Mouse (Mus musculus): ENCODE measurements around the gene Pigv. TPM values are rescaled to one million over a fixed set of nuclear protein-coding genes. Genes with fewer than 3 reads are reported as not detected.
"Not testable (repeated sequence)": the region's sequence is repeated elsewhere in the genome, so short reads cannot be mapped to it uniquely, and the experiment has no call there.

Pigv gene
- polyA plus RNA-seq, 1 experiment from 2014 or later = 14.6 TPM

DNA sequence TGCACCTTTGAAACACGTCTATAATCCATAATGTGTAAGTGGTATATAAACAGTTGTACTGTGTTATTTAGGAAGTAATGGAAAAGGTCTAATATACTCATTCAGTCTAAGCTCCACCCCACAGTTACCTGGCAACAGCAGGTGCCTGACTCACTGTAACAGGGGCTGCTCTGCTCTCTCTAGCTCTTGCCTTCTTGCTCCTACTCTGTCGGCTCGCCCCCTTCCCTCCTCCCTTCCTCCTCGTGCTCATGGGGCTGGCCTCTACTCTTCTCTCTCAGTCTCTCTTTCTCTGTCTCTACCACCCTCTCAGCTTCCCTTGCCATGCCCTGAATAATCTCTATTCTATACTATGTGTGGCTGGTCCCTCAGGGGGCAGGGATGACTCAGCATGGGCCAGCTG lies 15.4 kb downstream of the Pigv start:
- no peak overlapping the region for H3K4me2 ChIP-seq
- H3K9me3 ChIP-seq = no peaks in the 10 kb centered on the region
- WGBS = 26% methylated on average over 4 of the region's 4 CpGs
- H3K9ac ChIP-seq = no peak overlapping the region
- no peak for ATAC-seq (ENCODE audit: insufficient number of reproducible peaks, low FRiP score, low TSS enrichment, low read depth)
- H3K4me1 ChIP-seq = peaks cover 36% of the 10 kb centered on the region
- no peak overlapping the region for H3K4me3 ChIP-seq
- H3K27ac ChIP-seq = no peak overlapping the region
- H3K27me3 ChIP-seq = no peaks in the 10 kb centered on the region
- H3K36me3 ChIP-seq = peaks cover 3% of the 10 kb centered on the region; the same call in 1 of the 2 replicates

DNA sequence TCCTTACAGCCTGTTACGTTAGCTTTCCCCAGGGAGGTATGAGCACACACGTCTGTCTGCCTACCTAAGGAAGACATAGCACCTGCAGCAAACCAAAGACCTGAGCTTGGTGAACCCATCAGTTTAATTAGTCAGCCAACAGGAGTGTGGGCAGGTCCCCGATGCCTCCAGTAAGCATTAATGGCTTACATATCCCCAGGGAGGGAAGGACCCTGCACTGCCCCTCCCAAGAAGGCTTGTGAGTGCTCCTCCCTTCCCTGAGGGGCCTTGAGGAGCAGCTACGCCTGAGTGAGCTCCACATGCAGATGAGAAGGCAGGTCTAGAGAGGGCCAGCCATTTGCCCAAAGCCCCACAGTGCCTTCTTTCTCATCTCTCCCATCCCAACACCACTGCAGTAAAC lies 16.2 kb downstream of the Pigv start:
- ATAC-seq (ENCODE audit: insufficient number of reproducible peaks, low FRiP score, low TSS enrichment, low read depth) = no peak
- H3K9ac ChIP-seq = no peak overlapping the region
- WGBS = 41% methylated on average over 4 of the region's 4 CpGs

DNA sequence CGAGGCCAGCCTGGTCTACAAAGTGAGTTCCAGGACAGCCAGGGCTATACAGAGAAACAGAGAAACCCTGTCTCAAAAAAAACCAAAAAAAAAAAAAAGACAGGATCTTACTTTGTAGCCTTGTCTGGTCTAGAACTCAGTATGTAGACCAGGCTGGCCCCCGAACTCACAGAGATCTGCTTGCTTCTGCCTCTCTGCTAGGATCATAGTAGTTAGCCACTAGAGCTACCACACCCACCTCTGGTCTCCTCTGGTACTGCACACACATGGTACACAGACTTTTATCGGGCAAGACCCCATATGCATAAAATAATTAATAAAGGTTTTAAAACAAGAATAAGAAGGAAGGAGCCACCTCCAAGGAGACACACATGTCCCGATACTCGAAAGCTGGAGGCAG lies 18.4 kb downstream of the Pigv start:
- H3K9me3 ChIP-seq; H3K4me2 ChIP-seq; H3K27ac ChIP-seq; H3K9ac ChIP-seq; H3K4me3 ChIP-seq; H3K27me3 ChIP-seq; H3K36me3 ChIP-seq; ATAC-seq (ENCODE audit: insufficient number of reproducible peaks, low FRiP score, low TSS enrichment, low read depth): not testable (repeated sequence)
- H3K4me1 ChIP-seq = peaks cover 16% of the 10 kb centered on the region
- WGBS = 90% methylated on average over 5 of the region's 5 CpGs

More for the DNA sequence above, 16.2 kb downstream of the Pigv start:
- Histone ChIP-seq H3K9me3 (no peaks in the 10 kb centered on the region), H3K4me2 (no peak overlapping the region), H3K27ac (no peak overlapping the region), H3K4me1 (peaks cover 36% of the 10 kb centered on the region), H3K4me3 (no peak overlapping the region), H3K36me3 (no peaks in the 10 kb centered on the region), H3K27me3 (no peaks in the 10 kb centered on the region)

DNA sequence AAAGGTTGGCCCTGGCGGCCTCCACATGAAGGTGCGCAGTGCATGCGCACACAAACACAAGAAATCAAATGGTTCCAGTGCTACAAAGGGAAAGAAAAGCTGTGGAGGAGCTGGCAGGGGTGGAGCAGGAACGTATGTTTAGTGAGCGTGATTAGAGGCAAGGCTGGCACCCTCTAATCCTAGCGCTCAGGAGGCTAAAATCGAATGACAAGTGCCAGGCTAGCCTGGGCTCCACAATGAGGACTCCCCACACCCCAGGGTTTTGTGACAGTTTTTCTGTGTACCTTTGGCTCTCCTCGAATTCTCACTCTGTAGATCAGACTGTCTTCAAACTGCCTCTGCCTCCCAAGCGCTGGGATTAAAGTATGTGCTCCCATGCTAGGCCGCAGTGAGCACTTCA lies 19.7 kb downstream of the Pigv start:
- no peak overlapping the region for H3K4me3 ChIP-seq
- H3K27ac ChIP-seq = no peak overlapping the region
- no peak for ATAC-seq (ENCODE audit: insufficient number of reproducible peaks, low FRiP score, low TSS enrichment, low read depth)
- no peaks in the 10 kb centered on the region for H3K36me3 ChIP-seq
- H3K9me3 ChIP-seq = no peaks in the 10 kb centered on the region
- 76% methylated on average over 10 of the region's 10 CpGs for WGBS
- H3K4me1 ChIP-seq = peaks cover 5% of the 10 kb centered on the region
- no peaks in the 10 kb centered on the region for H3K27me3 ChIP-seq
- H3K9ac ChIP-seq = no peak overlapping the region
- H3K4me2 ChIP-seq = no peak overlapping the region

DNA sequence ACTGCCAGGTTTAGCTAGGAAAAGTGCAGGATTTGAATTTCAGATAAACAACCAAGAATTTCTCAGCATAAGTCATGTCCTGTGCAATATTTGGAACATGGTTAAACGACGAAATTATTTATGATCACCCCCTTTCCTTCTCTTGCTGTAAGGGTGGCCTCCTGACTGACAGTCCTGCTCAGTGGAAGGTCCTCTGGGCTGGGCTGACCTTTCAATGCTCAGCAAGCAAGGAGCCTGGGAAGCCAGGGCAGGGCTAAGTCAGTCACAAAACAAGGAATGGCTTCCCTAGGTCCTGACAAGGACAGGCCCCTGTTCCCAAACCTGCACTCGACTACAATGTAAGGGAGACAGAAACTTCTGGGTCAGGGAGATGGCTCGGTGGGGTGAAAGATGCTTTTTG lies 20.5 kb downstream of the Pigv start:
- H3K4me1 ChIP-seq = 0 out of 2 replicates have a peak, but pooled peaks cover 4% of the 10 kb centered on the region
- H3K4me2 ChIP-seq = no peak overlapping the region
- no peak overlapping the region for H3K4me3 ChIP-seq
- ATAC-seq (ENCODE audit: insufficient number of reproducible peaks, low FRiP score, low TSS enrichment, low read depth) = no peak
- H3K9me3 ChIP-seq = no peaks in the 10 kb centered on the region
- H3K27ac ChIP-seq = no peak overlapping the region
- no peaks in the 10 kb centered on the region for H3K27me3 ChIP-seq
- H3K36me3 ChIP-seq = no peaks in the 10 kb centered on the region
- 65% methylated on average over 4 of the region's 4 CpGs for WGBS
- no peak overlapping the region for H3K9ac ChIP-seq

DNA sequence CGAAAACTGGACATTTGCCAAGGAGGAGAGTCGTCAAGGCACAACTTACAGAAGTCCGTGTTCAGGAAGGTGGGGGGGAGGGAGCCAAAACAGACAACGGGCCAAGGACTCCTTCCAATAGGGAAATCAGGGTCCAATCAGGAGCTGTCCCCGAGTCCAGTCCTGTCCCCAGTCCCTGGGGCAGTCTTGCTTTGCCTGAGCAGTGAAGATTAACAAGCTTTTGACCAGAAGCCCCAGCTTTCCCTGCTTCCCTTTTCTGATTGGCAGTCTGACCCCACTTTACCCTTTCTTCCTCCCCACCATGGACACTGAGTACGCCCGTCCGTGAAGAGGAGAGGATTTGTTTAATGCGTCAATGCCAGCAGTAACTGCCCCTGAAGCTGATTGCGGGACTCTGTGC lies 21.0 kb downstream of the Pigv start:
- no peak overlapping the region for H3K27ac ChIP-seq
- no peaks in the 10 kb centered on the region for H3K9me3 ChIP-seq
- no peak overlapping the region for H3K4me2 ChIP-seq
- no peak overlapping the region for H3K9ac ChIP-seq
- no peaks in the 10 kb centered on the region for H3K27me3 ChIP-seq
- 49% methylated on average over 10 of the region's 10 CpGs for WGBS
- no peaks in the 10 kb centered on the region for H3K36me3 ChIP-seq
- H3K4me1 ChIP-seq = 0 out of 2 replicates have a peak, but pooled peaks cover 4% of the 10 kb centered on the region
- no peak overlapping the region for H3K4me3 ChIP-seq
- ATAC-seq (ENCODE audit: insufficient number of reproducible peaks, low FRiP score, low TSS enrichment, low read depth) = no peak

DNA sequence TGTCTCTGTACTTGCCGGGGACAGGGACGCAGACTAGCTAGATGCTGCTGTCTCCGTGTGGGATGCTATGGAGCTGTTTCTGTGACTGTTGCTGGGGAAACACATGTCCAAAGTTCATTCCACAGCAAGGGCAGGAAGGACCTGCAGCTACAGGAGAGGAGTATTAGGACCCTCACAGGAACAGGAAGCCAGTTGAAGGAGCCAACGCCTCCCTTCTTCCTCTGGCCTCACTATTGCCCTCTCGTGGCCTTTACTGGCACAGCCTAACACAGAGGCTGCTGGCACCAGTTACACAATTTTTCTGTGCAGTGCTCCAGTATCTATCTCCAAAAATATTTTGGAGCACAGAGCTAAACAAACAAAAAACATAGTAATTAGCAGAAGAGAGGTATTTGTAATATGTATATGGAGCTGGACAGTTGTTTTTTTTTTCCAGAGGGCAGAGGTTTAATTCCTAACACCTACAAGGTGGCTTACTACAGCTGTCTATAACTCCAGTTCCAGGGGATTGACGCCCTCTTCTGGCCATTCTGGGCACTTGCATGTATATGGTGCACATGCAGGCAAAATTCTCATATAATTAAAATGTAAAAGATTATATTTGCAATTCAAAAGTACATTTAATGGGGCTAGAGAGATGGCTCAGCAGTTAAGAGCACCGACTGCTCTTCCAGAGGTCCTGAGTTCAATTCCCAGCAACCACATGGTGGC lies 22.3 kb downstream of the Pigv start, which contains the start of gene Zdhhc18:
Gene Zdhhc18 (minus strand): TSS at position 166 of the 711 bp plus-strand sequence.
- Histone ChIP-seq H3K4me1 (0 out of 2 replicates have a peak, but pooled peaks cover 4% of the 10 kb centered on the region), H3K4me2 (peak within 1 kb of the TSS; percentile 39), H3K27me3 (no peaks in the 10 kb centered on the region), H3K9ac (no peak within 1 kb of the TSS), H3K9me3 (no peaks in the 10 kb centered on the region), H3K4me3 (peak within 1 kb of the TSS; percentile 31), H3K27ac (peak within 1 kb of the TSS; percentile 44; the same call in 1 of the 2 replicates), H3K36me3 (no peaks in the 10 kb centered on the region)
- ATAC-seq (ENCODE audit: insufficient number of reproducible peaks, low FRiP score, low TSS enrichment, low read depth) = no peak
- 38% methylated on average over 7 of the region's 7 CpGs for WGBS

DNA sequence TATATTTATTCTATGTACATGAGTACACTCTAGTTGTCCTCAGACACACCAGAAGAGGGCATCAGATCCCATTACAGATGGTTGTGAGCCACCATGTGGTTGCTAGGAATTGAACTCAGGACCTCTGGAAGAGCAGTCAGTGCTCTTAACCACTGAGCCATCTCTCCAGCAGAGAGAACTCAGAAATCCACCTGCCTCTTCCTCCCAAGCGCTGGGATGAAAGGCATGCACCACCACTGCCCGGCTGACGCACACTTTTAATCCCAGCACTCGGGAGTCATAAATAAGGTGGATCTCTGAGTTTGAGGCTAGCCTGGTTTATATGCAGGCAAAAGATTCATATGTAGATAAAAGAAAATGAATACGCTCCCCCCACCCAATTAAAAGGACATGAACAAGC lies 23.0 kb downstream of the Pigv start:
- Histone ChIP-seq H3K4me2 (peak overlapping the region; percentile 39; the same call in 1 of the 2 replicates), H3K4me3 (peak overlapping the region; percentile 31; the same call in 1 of the 2 replicates)
- ATAC-seq (ENCODE audit: insufficient number of reproducible peaks, low FRiP score, low TSS enrichment, low read depth); H3K4me1 ChIP-seq; H3K27me3 ChIP-seq; H3K9ac ChIP-seq; H3K27ac ChIP-seq; H3K9me3 ChIP-seq; H3K36me3 ChIP-seq: not testable (repeated sequence)
- WGBS = 79% methylated on average over 5 of the region's 5 CpGs

DNA sequence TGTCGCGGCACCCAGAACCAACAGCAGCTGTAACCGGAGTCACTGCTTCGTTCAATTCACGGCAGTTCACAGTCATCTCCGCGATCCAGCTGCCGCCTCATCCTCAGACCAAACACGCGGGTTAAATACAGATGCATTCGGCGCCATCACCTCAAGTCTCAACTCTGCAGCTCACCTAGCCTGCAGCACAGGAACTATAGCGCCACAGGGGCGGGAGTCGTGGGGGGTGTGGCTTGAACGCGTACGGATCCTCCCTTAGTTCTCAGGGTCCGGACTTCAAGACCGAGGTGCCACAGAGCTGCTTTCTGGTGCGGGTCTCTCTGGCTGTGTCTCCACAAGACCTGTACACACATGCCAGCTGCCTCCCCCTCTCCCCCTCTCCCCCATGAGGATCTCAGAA lies 26.8 kb downstream of the Pigv start:
- H3K4me1 ChIP-seq = no peaks in the 10 kb centered on the region
- H3K27me3 ChIP-seq = no peaks in the 10 kb centered on the region
- H3K4me2 ChIP-seq = 0 out of 2 replicates have a peak overlapping the region, but pooled peaks have one; percentile 12
- H3K36me3 ChIP-seq = no peaks in the 10 kb centered on the region
- no peak overlapping the region for H3K27ac ChIP-seq
- no peaks in the 10 kb centered on the region for H3K9me3 ChIP-seq
- ATAC-seq (ENCODE audit: insufficient number of reproducible peaks, low FRiP score, low TSS enrichment, low read depth) = no peak
- 34% methylated on average over 21 of the region's 21 CpGs for WGBS
- H3K4me3 ChIP-seq = no peak overlapping the region
- no peak overlapping the region for H3K9ac ChIP-seq

DNA sequence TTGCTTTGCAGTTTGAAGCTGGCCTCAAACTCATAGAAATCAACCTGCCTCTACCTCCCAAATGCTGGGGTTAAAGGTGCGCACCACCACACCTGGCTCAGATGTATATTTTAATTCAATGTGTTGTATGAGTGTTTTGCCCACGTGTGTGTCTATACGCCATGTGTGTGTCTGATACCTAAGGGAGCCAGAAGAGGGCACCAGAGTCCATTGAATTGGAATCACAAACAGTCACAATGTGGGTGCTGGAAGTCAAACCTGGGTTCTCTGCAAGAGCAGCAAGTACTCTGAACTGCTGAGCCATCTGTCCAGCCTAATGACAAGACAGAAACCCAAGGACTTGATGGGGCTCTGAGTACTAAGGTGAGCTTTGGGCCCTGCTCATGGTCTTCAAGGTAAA lies 27.3 kb downstream of the Pigv start:
- Histone ChIP-seq H3K27me3 (no peaks in the 10 kb centered on the region), H3K27ac (no peak overlapping the region), H3K4me2 (no peak overlapping the region), H3K4me3 (no peak overlapping the region), H3K9ac (no peak overlapping the region), H3K4me1 (no peaks in the 10 kb centered on the region), H3K9me3 (no peaks in the 10 kb centered on the region), H3K36me3 (no peaks in the 10 kb centered on the region)
- 88% methylated on average over 3 of the region's 3 CpGs for WGBS
- no peak for ATAC-seq (ENCODE audit: insufficient number of reproducible peaks, low FRiP score, low TSS enrichment, low read depth)

DNA sequence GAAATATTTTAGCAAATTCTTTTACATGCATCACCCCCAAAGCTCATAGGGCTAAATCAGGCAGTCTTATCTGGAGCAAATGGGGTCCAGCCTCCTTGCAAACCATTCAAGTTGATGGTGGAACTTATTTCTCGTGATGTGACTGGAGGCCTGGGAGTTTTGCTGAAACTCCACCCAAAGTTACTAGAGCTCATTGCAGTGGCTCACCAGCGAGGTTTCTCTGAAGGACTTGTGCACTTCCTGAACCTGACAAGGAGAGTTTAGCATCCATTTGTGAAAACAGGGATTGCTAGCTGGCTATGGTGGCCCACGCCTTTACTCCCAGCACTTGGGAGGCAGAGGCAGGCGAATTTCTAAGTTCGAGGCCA lies 38.4 kb downstream of the Pigv start:
- Histone ChIP-seq H3K9me3 (no peaks in the 10 kb centered on the region), H3K4me1 (peaks cover 31% of the 10 kb centered on the region), H3K4me2 (no peak overlapping the region), H3K27me3 (no peaks in the 10 kb centered on the region), H3K4me3 (no peak overlapping the region), H3K36me3 (no peaks in the 10 kb centered on the region), H3K9ac (no peak overlapping the region), H3K27ac (no peak overlapping the region)
- no peak for ATAC-seq (ENCODE audit: insufficient number of reproducible peaks, low FRiP score, low TSS enrichment, low read depth)
- WGBS = 79% methylated on average over 5 of the region's 5 CpGs

DNA sequence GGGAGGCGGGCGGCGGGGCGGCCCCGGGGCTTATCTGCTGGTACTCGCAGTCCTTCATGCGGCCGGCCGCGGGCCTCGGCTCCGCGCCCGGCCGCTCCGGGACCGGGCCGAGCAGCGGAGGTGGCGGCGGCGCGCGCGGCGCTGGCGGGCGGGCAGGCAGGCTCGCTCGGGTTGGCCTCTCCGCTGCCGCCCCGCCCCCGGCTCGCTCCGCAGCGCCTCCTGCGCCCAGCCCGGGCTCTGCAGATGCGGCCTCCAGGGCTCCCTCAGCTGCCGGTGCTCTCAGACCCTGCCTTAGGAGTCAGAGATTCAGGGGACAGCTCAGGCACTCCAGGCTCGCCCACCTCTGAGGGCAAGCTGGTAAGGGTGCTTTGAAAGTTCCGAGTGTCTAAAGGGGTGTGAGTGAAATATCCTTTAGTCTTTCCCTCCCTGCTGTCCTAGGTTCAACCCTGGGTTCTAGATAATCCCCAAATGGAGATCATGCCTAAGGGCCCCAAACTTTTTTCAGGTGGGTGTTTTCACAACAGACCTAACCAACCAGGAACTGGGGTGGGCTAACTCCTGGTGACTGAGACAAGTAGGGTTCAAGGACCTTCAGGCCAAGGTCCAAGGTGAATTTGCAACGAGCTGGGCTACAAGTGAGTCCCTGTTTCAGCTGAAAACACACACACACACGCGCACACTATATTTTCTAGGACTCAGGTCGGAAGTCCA lies 39.0 kb downstream of the Pigv start:
- H3K9me3 ChIP-seq = no peaks in the 10 kb centered on the region
- no peaks in the 10 kb centered on the region for H3K27me3 ChIP-seq
- H3K27ac ChIP-seq = peak overlapping the region; percentile 79
- H3K4me1 ChIP-seq = peaks cover 31% of the 10 kb centered on the region
- H3K9ac ChIP-seq = peak overlapping the region; percentile 87
- peak overlapping the region; percentile 85 for H3K4me2 ChIP-seq
- no peaks in the 10 kb centered on the region for H3K36me3 ChIP-seq
- ATAC-seq (ENCODE audit: insufficient number of reproducible peaks, low FRiP score, low TSS enrichment, low read depth) = peak; percentile 82
- peak overlapping the region; percentile 80 for H3K4me3 ChIP-seq
- WGBS = 19% methylated on average over 17 of the region's 47 CpGs
